Mouse (Mus musculus): ENCODE results near the gene Ceacam1. TPM values are rescaled to one million over a fixed set of nuclear protein-coding genes. Genes with fewer than 3 reads are reported as not detected.

Gene Ceacam1
- total RNA-seq, 2 experiments from 2014 or later, result 2.0 to 3.0 TPM

GRCm38 (mm10) chr7:25419943-25420342 lies 57.5 kb downstream of the Ceacam1 start:
- intact Hi-C loops (cut with DNase I), result loop anchor here (5.0 kb wide), 1 partner anchor 122 kb away; no protein-coding TSS in a partner anchor
- no peak for DNase-seq (ENCODE audit: low spot score in 2 of 2)

- DNase-seq (ENCODE audit: low spot score in 2 of 2), result no peak
- intact Hi-C loops (cut with DNase I), result no loop called here
Measured at GRCm38 (mm10) chr7:25419536-25419935, 57.9 kb downstream of the Ceacam1 start.

GRCm38 (mm10) chr7:25417597-25417996 lies 59.8 kb downstream of the Ceacam1 start:
- intact Hi-C loops (cut with DNase I), result no loop called here
- no peak for DNase-seq (ENCODE audit: low spot score in 2 of 2)

- intact Hi-C loops (cut with DNase I), result no loop called here
- no peak for DNase-seq (ENCODE audit: low spot score in 2 of 2)
Measured at GRCm38 (mm10) chr7:25412833-25413441, 64.5 kb downstream of the Ceacam1 start, which contains the start of gene Cxcl17. Cxcl17 (minus strand) TSS chr7:25412886.

GRCm38 (mm10) chr7:25411861-25412260 lies 65.5 kb downstream of the Ceacam1 start:
- no peak for DNase-seq (ENCODE audit: low spot score in 2 of 2)
- intact Hi-C loops (cut with DNase I), result no loop called here

Other genes with a start within 250 kb of the Ceacam1 start
- 100 to 1,000 TPM; 206 to 237 TPM for gene Gsk3a, start 239.8 kb downstream of the Ceacam1 start, total RNA-seq (2021)
- 10 to 100 TPM; 55.8 to 76.2 TPM for gene Erf, start 226.8 kb downstream of the Ceacam1 start, total RNA-seq (2021)
- 100 to 1,000 TPM; 206 to 234 TPM for gene Cic, start 209.9 kb downstream of the Ceacam1 start, total RNA-seq (2021)
- gene Pafah1b3, start 179.6 kb downstream of the Ceacam1 start, total RNA-seq (2021), result 10 to 100 TPM; 24.0 to 25.5 TPM
- not detected for gene Prr19, start 176.2 kb downstream of the Ceacam1 start, total RNA-seq (2021)
- gene Tmem145, start 171.5 kb downstream of the Ceacam1 start, total RNA-seq (2021), result 10 to 100 TPM; 44.4 to 57.4 TPM
- gene Megf8, start 160.4 kb downstream of the Ceacam1 start, total RNA-seq (2021), result 100 to 1,000 TPM; 108 to 110 TPM
- not detected for gene Cnfn, start 107.9 kb downstream of the Ceacam1 start, total RNA-seq (2021)
- 10 to 100 TPM in 1 of 2 experiments, 1 to 10 TPM in 1; 6.0 to 11.2 TPM for gene Lipe, start 78.9 kb downstream of the Ceacam1 start, total RNA-seq (2021)
- not detected for gene Cxcl17, start 64.7 kb downstream of the Ceacam1 start, total RNA-seq (2021)
- under 1 TPM; 0.27 to 0.42 TPM for gene Ceacam2, start 62.3 kb upstream of the Ceacam1 start, total RNA-seq (2021)
- not detected for gene Erich4, start 138.3 kb upstream of the Ceacam1 start, total RNA-seq (2021)
- gene Dmac2, start 141.8 kb upstream of the Ceacam1 start, total RNA-seq (2021), result 10 to 100 TPM; 53.6 to 53.8 TPM
- 1 to 10 TPM in 1 of 2 experiments, under 1 TPM in 1; 0.20 to 1.1 TPM for gene B3gnt8, start 149.1 kb upstream of the Ceacam1 start, total RNA-seq (2021)
- 10 to 100 TPM; 33.0 to 40.9 TPM for gene Bckdha, start 181.4 kb upstream of the Ceacam1 start, total RNA-seq (2021)
- 10 to 100 TPM; 24.0 to 26.4 TPM for gene Exosc5, start 181.6 kb upstream of the Ceacam1 start, total RNA-seq (2021)
- 10 to 100 TPM; 25.4 to 31.4 TPM for gene Tmem91, start 197.6 kb upstream of the Ceacam1 start, total RNA-seq (2021)
- 10 to 100 TPM; 23.7 to 28.9 TPM for gene B9d2, start 203.2 kb upstream of the Ceacam1 start, total RNA-seq (2021)
- gene Tgfb1, start 209.4 kb upstream of the Ceacam1 start, total RNA-seq (2021), result 1 to 10 TPM; 7.9 to 8.8 TPM
- 10 to 100 TPM; 61.2 TPM for gene Ccdc97, start 241.5 kb upstream of the Ceacam1 start, total RNA-seq (2021)